Mouse (Mus musculus) forebrain, embryonic 11.5 days (tissue): ENCODE results near the gene Actrt3. TPM values are rescaled to one million over a fixed set of nuclear protein-coding genes. Genes with fewer than 3 reads are reported as not detected.
A peak's percentile ranks its signal among the peaks of the same experiment; 100 is the strongest.
"Not testable (repeated sequence)": the region's sequence is repeated elsewhere in the genome, so short reads cannot be mapped to it uniquely, and the experiment has no call there.

Source experiments
- ATAC-seq: fragments of 200-750 bp; cut with Nextera tagmentation; replicated peaks from 2 replicates; pipeline ENCODE4 v1.8.0; 2017; ENCODE audit warnings: moderate TSS enrichment; ENCODE audit not compliant: low FRiP score
- DNase-seq: peaks from one replicate; pipeline ENCODE4 v3.0.0-alpha.2; 2017; ENCODE audit warnings: low spot score
- H3K27ac ChIP-seq: fragments of 300-500 bp; sonication (generic); 2 replicates; pipeline ENCODE4 v1.5.1; 2014; ENCODE audit warnings: low read depth, low read length
- H3K27me3 ChIP-seq: fragments of 300-500 bp; sonication (generic); 2 replicates; pipeline ENCODE4 v1.6.1; 2014; ENCODE audit warnings: mild to moderate bottlenecking, low read length, mixed read lengths; ENCODE audit not compliant: control insufficient read depth, insufficient read depth
- H3K36me3 ChIP-seq: fragments of 300-500 bp; sonication (generic); 2 replicates; pipeline ENCODE4 v1.6.1; 2014; ENCODE audit warnings: mild to moderate bottlenecking, low read length, moderate library complexity, mixed read lengths; ENCODE audit not compliant: control insufficient read depth, insufficient read depth
- H3K4me1 ChIP-seq: fragments of 300-500 bp; sonication (generic); replicated peaks from 2 replicates; pipeline ENCODE4 v1.6.1; 2014; ENCODE audit warnings: low read length, mixed read lengths; ENCODE audit not compliant: control insufficient read depth, insufficient read depth
- H3K4me2 ChIP-seq: fragments of 300-500 bp; sonication (generic); 2 replicates; pipeline ENCODE4 v1.6.1; 2014; ENCODE audit warnings: low read depth, mild to moderate bottlenecking, low read length, moderate library complexity, mixed read lengths; ENCODE audit not compliant: severe bottlenecking
- H3K4me3 ChIP-seq: fragments of 300-500 bp; sonication (generic); 2 replicates; pipeline ENCODE4 v1.5.1; 2014; ENCODE audit warnings: low read depth, low read length
- H3K9ac ChIP-seq: fragments of 300-500 bp; sonication (generic); 2 replicates; pipeline ENCODE4 v1.6.1; 2014; ENCODE audit warnings: low read length
- H3K9me3 ChIP-seq: fragments of 300-500 bp; sonication (generic); 2 replicates; pipeline ENCODE4 v1.6.1; 2016; ENCODE audit warnings: low read length, mixed read lengths; ENCODE audit not compliant: control insufficient read depth
- WGBS: fragments of 180-500 bp; shearing (Covaris S2); extraction: QIAGEN DNeasy Blood & Tissue Kit; methylation state at CpG from one replicate; pipeline ENCODE4 v1.1.7; 2014; 5-methylcytosine and 5-hydroxymethylcytosine counted together
- polyA plus RNA-seq: library from polyadenylated mRNA; unstranded; fragments of >200 nt; fragmentation: Nextera tagmentation; extraction: Ambion mirVana; gene quantifications from 2 replicates; pipeline ENCODE4 v1.2.1, GENCODE M21; 2014

The Actrt3 gene
- polyA plus RNA-seq, 1 experiment from 2014 or later = not detected

GRCm38 (mm10) chr3:30595111-30595832 lies 4.5 kb downstream of the Actrt3 start:
- under 1% methylated on average over 62 of the region's 62 CpGs for WGBS
- peak overlapping the region; percentile 76 for H3K4me3 ChIP-seq
- no peak overlapping the region for H3K27ac ChIP-seq
- peaks cover 4% of the 10 kb centered on the region; the same call in 1 of the 2 replicates for H3K4me1 ChIP-seq
- H3K4me2 ChIP-seq = peak overlapping the region; percentile 88
- peak; percentile 77 for DNase-seq
- ATAC-seq = peak; percentile 77
- no peaks in the 10 kb centered on the region for H3K27me3 ChIP-seq
- no peaks in the 10 kb centered on the region for H3K9me3 ChIP-seq
- no peaks in the 10 kb centered on the region for H3K36me3 ChIP-seq
- H3K9ac ChIP-seq = peak overlapping the region; percentile 84

- ATAC-seq = no peak
- DNase-seq = no peak
- Histone ChIP-seq H3K4me3 (no peak overlapping the region), H3K36me3 (no peaks in the 10 kb centered on the region), H3K9ac (no peak overlapping the region), H3K4me1 (0 out of 2 replicates have a peak, but pooled peaks cover 4% of the 10 kb centered on the region), H3K27ac (no peak overlapping the region), H3K4me2 (no peak overlapping the region), H3K27me3 (no peaks in the 10 kb centered on the region), H3K9me3 (no peaks in the 10 kb centered on the region)
- 75% methylated on average over 4 of the region's 4 CpGs for WGBS
Observed at GRCm38 (mm10) chr3:30593719-30594485, 5.8 kb downstream of the Actrt3 start.

GRCm38 (mm10) chr3:30592418-30592853 lies 7.3 kb downstream of the Actrt3 start:
- 0% methylated on average over 2 of the region's 2 CpGs for WGBS
- no peak overlapping the region for H3K4me3 ChIP-seq
- H3K36me3 ChIP-seq = no peaks in the 10 kb centered on the region
- no peak for DNase-seq
- ATAC-seq = peak; percentile 60
- H3K27me3 ChIP-seq = no peaks in the 10 kb centered on the region
- no peak overlapping the region for H3K27ac ChIP-seq
- no peak overlapping the region for H3K9ac ChIP-seq
- H3K4me2 ChIP-seq = no peak overlapping the region
- no peaks in the 10 kb centered on the region for H3K9me3 ChIP-seq
- H3K4me1 ChIP-seq = 0 out of 2 replicates have a peak, but pooled peaks cover 4% of the 10 kb centered on the region

GRCm38 (mm10) chr3:30588865-30589264 lies 10.9 kb downstream of the Actrt3 start:
- H3K9me3 ChIP-seq = no peaks in the 10 kb centered on the region
- WGBS = 86% methylated on average over 6 of the region's 6 CpGs
- no peaks in the 10 kb centered on the region for H3K36me3 ChIP-seq
- H3K4me2 ChIP-seq = no peak overlapping the region
- H3K27ac ChIP-seq = no peak overlapping the region
- no peaks in the 10 kb centered on the region for H3K4me1 ChIP-seq
- no peak overlapping the region for H3K4me3 ChIP-seq
- H3K9ac ChIP-seq = no peak overlapping the region
- ATAC-seq (no peak), DNase-seq (no peak)
- H3K27me3 ChIP-seq = no peaks in the 10 kb centered on the region

GRCm38 (mm10) chr3:30573549-30573948 lies 26.2 kb downstream of the Actrt3 start:
- DNase-seq (no peak), ATAC-seq (no peak)
- Histone ChIP-seq H3K4me3 (no peak overlapping the region), H3K36me3 (no peaks in the 10 kb centered on the region), H3K4me2 (no peak overlapping the region), H3K9ac (no peak overlapping the region), H3K9me3 (no peaks in the 10 kb centered on the region), H3K27me3 (no peaks in the 10 kb centered on the region), H3K27ac (no peak overlapping the region), H3K4me1 (no peaks in the 10 kb centered on the region)
- 0% methylated on average over 2 of the region's 2 CpGs for WGBS

- not testable (repeated sequence) for H3K9me3 ChIP-seq, DNase-seq, H3K36me3 ChIP-seq, H3K4me2 ChIP-seq, H3K4me1 ChIP-seq, H3K27ac ChIP-seq, H3K4me3 ChIP-seq, H3K27me3 ChIP-seq, H3K9ac ChIP-seq, ATAC-seq
- WGBS = no CpG with 5 or more reads among the region's 2 CpGs
Observed at GRCm38 (mm10) chr3:30566333-30566732, 33.4 kb downstream of the Actrt3 start.

- 50% methylated on average over 6 of the region's 6 CpGs for WGBS
Observed at GRCm38 (mm10) chr3:30560677-30561314, 38.9 kb downstream of the Actrt3 start.

GRCm38 (mm10) chr3:30553741-30554140 lies 46.0 kb downstream of the Actrt3 start:
- Histone ChIP-seq H3K9me3 (no peaks in the 10 kb centered on the region), H3K27me3 (no peaks in the 10 kb centered on the region), H3K4me3 (no peak overlapping the region), H3K36me3 (no peaks in the 10 kb centered on the region), H3K27ac (no peak overlapping the region), H3K9ac (no peak overlapping the region), H3K4me2 (no peak overlapping the region), H3K4me1 (no peaks in the 10 kb centered on the region)
- DNase-seq (no peak), ATAC-seq (no peak)
- 73% methylated on average over 6 of the region's 6 CpGs for WGBS

More at GRCm38 (mm10) chr3:30560677-30561314, 38.9 kb downstream of the Actrt3 start:
- no peak overlapping the region for H3K27ac ChIP-seq
- no peak overlapping the region for H3K4me3 ChIP-seq
- H3K9ac ChIP-seq = no peak overlapping the region
- no peaks in the 10 kb centered on the region for H3K36me3 ChIP-seq
- no peak overlapping the region for H3K4me2 ChIP-seq
- no peaks in the 10 kb centered on the region for H3K27me3 ChIP-seq
- no peaks in the 10 kb centered on the region for H3K9me3 ChIP-seq
- no peaks in the 10 kb centered on the region for H3K4me1 ChIP-seq
- no peak for ATAC-seq
- no peak for DNase-seq
